Mouse (Mus musculus): Measurements from ENCODE around the gene Cd200r1.

DNA sequence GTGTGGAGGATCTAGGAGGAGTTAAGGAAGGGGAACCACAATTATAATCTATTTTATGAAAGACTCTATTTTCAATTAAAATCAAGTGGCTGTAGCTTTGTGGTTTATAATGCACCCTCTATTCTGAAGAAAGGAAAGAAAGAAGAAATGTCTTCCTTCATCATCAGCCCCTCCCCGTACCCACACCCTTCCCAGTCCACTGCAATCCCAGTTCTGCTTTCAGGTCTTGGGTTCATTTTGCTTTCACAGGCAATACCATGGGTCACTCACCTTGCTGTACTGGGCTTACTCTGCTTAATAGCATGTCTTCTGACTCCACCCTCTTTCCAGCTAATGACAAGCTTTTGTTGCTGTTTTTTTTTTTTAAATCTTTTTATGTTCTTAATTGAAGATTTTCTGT is 21.4 kb downstream of the Cd200r1 start:
- no peak for TF ChIP-seq POLR2A (IDR thresholded peaks at IDR 0.05; ENCODE audit: insufficient read depth, low read depth, low read length)
- TF ChIP-seq EP300 (IDR thresholded peaks at IDR 0.05; ENCODE audit: insufficient read depth, low read depth, low read length): no peak

Measured in heart, adult 2 months (tissue).